Mouse (Mus musculus): ENCODE measurements around the gene Cuedc2. TPM values are rescaled to one million over a fixed set of nuclear protein-coding genes. Genes with fewer than 3 reads are reported as not detected.

Cuedc2 gene
- polyA plus RNA-seq, 2 experiments from 2014 or later: 56.3 to 62.6 TPM

Other genes starting within 250 kb of the Cuedc2 start
- gene Elovl3, start 206.8 kb downstream of the Cuedc2 start, polyA plus RNA-seq (2017; shearing (Covaris generic)): not detected
- not detected for gene Pitx3, start 190.4 kb downstream of the Cuedc2 start, polyA plus RNA-seq (2017; shearing (Covaris generic))
- gene Gbf1, start 186.2 kb downstream of the Cuedc2 start, polyA plus RNA-seq (2017; shearing (Covaris generic)): 10 to 100 TPM; 23.8 to 33.5 TPM
- 10 to 100 TPM; 17.3 to 18.8 TPM for gene Nfkb2, start 34.4 kb downstream of the Cuedc2 start, polyA plus RNA-seq (2017; shearing (Covaris generic))
- 1 to 10 TPM; 3.8 to 6.5 TPM for gene Psd, start 11.5 kb downstream of the Cuedc2 start, polyA plus RNA-seq (2017; shearing (Covaris generic))
- gene Fbxl15, start 10.5 kb downstream of the Cuedc2 start, polyA plus RNA-seq (2017; shearing (Covaris generic)): 1 to 10 TPM; 5.1 TPM
- gene Mfsd13a, start 2.4 kb upstream of the Cuedc2 start, polyA plus RNA-seq (2017; shearing (Covaris generic)): 10 to 100 TPM in 1 of 2 experiments, 1 to 10 TPM in 1; 3.8 to 10.5 TPM
- under 1 TPM in 1 of 2 experiments, not detected in 1; 0.23 TPM for gene 2310034G01Rik, start 11.6 kb upstream of the Cuedc2 start, polyA plus RNA-seq (2017; shearing (Covaris generic))
- gene Actr1a, start 57.0 kb upstream of the Cuedc2 start, polyA plus RNA-seq (2017; shearing (Covaris generic)): 100 to 1,000 TPM in 1 of 2 experiments, 10 to 100 TPM in 1; 92.4 to 111 TPM
- 10 to 100 TPM; 10.2 to 11.6 TPM for gene Sufu, start 58.2 kb upstream of the Cuedc2 start, polyA plus RNA-seq (2017; shearing (Covaris generic))
- 10 to 100 TPM; 16.3 to 21.5 TPM for gene Trim8, start 163.0 kb upstream of the Cuedc2 start, polyA plus RNA-seq (2017; shearing (Covaris generic))
- gene Arl3, start 234.5 kb upstream of the Cuedc2 start, polyA plus RNA-seq (2017; shearing (Covaris generic)): 10 to 100 TPM; 29.0 to 34.9 TPM
- gene Sfxn2, start 234.7 kb upstream of the Cuedc2 start, polyA plus RNA-seq (2017; shearing (Covaris generic)): 10 to 100 TPM in 1 of 2 experiments, 1 to 10 TPM in 1; 6.2 to 13.4 TPM

Measured in CD4-positive, CD25-positive, alpha-beta regulatory T cell, adult 4 months (primary cell).